Mouse (Mus musculus) forebrain, embryonic 14.5 days (tissue): ENCODE measurements around the gene Plekhh2. TPM values are rescaled to one million over a fixed set of nuclear protein-coding genes. Genes with fewer than 3 reads are reported as not detected.
A peak's percentile ranks its signal among the peaks of the same experiment; 100 is the strongest.

ENCODE experiments used
- ATAC-seq: fragments of 200-750 bp; cut with Nextera tagmentation; 2 replicates; pipeline ENCODE4 v1.8.0; 2017; ENCODE audit warnings: mild to moderate bottlenecking, moderate library complexity
- DNase-seq: peaks from one replicate; pipeline ENCODE4 v3.0.0-alpha.2; 2015; ENCODE audit warnings: low spot score
- H3K27ac ChIP-seq: fragments of 300-500 bp; sonication (generic); 2 replicates; pipeline ENCODE4 v1.5.1; 2014; ENCODE audit warnings: low read depth, mild to moderate bottlenecking, control low read depth, low read length, moderate library complexity
- H3K27me3 ChIP-seq: fragments of 300-500 bp; sonication (generic); replicated peaks from 2 replicates; pipeline ENCODE4 v1.6.1; 2014; ENCODE audit warnings: low read length, control low read depth, mixed read lengths; ENCODE audit not compliant: control insufficient read depth, insufficient read depth
- H3K36me3 ChIP-seq: fragments of 300-500 bp; sonication (generic); 2 replicates; pipeline ENCODE4 v1.6.1; 2014; ENCODE audit warnings: low read length, control low read depth; ENCODE audit not compliant: control insufficient read depth, insufficient read depth
- H3K4me1 ChIP-seq: fragments of 300-500 bp; sonication (generic); 2 replicates; pipeline ENCODE4 v1.6.1; 2014; ENCODE audit warnings: antibody characterized with exemption, low read length, control low read depth; ENCODE audit not compliant: control insufficient read depth, insufficient read depth
- H3K4me2 ChIP-seq: fragments of 300-500 bp; sonication (generic); 2 replicates; pipeline ENCODE4 v1.6.1; 2014; ENCODE audit warnings: mild to moderate bottlenecking, control low read depth, low read length
- H3K4me3 ChIP-seq: fragments of 300-500 bp; sonication (generic); 2 replicates; pipeline ENCODE4 v1.5.1; 2014; ENCODE audit warnings: low read depth, low read length, control low read depth
- H3K9ac ChIP-seq: fragments of 300-500 bp; sonication (generic); 2 replicates; pipeline ENCODE4 v1.6.1; 2014; ENCODE audit warnings: mild to moderate bottlenecking, low read length, control low read depth, moderate library complexity
- H3K9me3 ChIP-seq: fragments of 300-500 bp; sonication (generic); replicated peaks from 2 replicates; pipeline ENCODE4 v1.6.1; 2016; ENCODE audit warnings: low read length, control low read depth, mixed read lengths; ENCODE audit not compliant: control insufficient read depth
- WGBS: fragments of 180-500 bp; shearing (Covaris S2); extraction: QIAGEN DNeasy Blood & Tissue Kit; methylation state at CpG from one replicate; pipeline ENCODE4 v1.1.7; 2014; 5-methylcytosine and 5-hydroxymethylcytosine counted together
- polyA plus RNA-seq: library from polyadenylated mRNA; unstranded; fragments of >200 nt; fragmentation: Nextera tagmentation; extraction: Ambion mirVana; gene quantifications from 2 replicates; pipeline ENCODE4 v1.2.1, GENCODE M21; 2014

The Plekhh2 gene
- polyA plus RNA-seq, 1 experiment from 2014 or later, result 0.88 TPM

DNA sequence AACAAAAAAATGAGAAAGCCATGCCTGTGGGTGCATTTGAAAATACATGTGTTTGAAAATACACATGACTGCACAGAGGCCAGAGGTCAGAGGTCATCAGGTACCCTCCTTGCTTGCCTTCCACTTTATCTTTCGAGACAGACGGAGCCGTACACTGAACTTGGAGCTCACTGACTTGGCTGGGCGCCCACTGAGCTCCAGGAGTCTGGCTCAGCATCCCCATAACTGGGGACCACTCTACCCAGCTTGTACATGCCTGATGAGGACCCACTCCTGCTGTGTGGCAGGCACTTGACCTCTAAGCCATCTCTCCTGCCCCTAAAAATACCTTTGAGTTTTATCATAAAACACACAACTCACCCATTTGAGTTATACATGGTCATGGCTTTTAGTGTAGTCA lies 2.5 kb upstream of the Plekhh2 start:
- Histone ChIP-seq H3K36me3 (no peaks in the 10 kb centered on the region), H3K4me3 (no peak overlapping the region), H3K27me3 (peaks cover 10% of the 10 kb centered on the region; the same call in 1 of the 2 replicates), H3K4me1 (peaks cover 17% of the 10 kb centered on the region), H3K4me2 (no peak overlapping the region), H3K9me3 (no peaks in the 10 kb centered on the region), H3K27ac (no peak overlapping the region), H3K9ac (no peak overlapping the region)
- 48% methylated on average over 4 of the region's 4 CpGs for WGBS
- ATAC-seq, result no peak
- DNase-seq, result no peak

DNA sequence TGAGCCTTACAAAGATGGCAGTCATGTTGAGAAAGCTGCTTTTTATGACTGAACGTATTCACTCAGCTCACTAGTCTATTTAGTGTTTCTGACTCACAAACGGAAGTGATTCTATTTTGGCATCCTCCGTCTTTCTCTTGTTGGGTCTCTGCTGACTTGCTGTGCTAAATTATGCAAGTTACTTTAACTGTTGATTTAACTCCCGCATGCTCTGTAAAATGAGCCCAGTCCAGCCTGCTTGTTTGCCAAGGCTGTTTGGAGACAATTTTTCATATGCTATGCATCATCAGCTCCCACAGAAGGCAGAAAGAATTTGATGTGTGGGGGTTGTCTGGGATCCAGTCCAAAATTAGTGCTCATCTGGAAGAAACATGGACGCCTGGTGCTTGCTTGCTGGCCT lies 1.3 kb upstream of the Plekhh2 start:
- H3K4me3 ChIP-seq, result no peak overlapping the region
- peak; percentile 77 for DNase-seq
- no peaks in the 10 kb centered on the region for H3K9me3 ChIP-seq
- WGBS, result 48% methylated on average over 5 of the region's 5 CpGs
- ATAC-seq, result no peak
- no peak overlapping the region for H3K4me2 ChIP-seq
- peaks cover 10% of the 10 kb centered on the region; the same call in 1 of the 2 replicates for H3K27me3 ChIP-seq
- no peak overlapping the region for H3K9ac ChIP-seq
- H3K27ac ChIP-seq, result no peak overlapping the region
- H3K36me3 ChIP-seq, result no peaks in the 10 kb centered on the region
- H3K4me1 ChIP-seq, result peaks cover 17% of the 10 kb centered on the region

DNA sequence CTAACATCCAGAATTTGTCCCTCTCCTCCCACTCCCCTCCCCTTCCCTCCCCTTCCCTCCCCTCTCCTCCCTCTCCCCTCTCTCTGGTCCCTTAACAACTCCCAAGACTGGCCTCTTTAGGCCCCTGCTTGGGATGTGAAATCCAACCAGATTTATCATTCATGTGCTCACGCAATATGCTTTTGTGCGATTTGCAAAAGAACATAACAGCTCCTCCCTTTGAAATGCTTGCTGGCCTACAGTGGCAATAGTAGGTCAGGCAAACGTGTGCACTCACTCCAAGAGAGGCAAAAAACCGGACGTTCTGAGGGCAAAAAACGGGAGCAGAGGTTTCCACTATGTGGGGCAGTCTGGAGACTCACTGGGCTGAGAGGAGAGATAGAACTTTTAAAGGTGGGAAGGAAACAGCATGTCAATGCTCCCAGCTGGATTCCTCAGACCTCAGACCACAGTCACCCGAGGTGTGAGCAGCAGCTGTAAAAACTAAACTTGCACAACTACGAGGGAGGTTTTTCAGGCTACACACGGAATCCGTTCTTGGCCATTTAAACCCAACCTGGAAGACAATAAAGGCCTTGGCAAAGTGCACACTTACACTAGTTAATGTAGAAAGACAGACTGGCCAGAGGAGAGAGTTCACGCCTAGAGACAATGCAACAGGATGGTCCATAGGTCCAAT lies 595 bp upstream of the Plekhh2 start:
- Histone ChIP-seq H3K27ac (no peak overlapping the region), H3K36me3 (no peaks in the 10 kb centered on the region), H3K9me3 (no peaks in the 10 kb centered on the region), H3K4me3 (peak overlapping the region; percentile 66), H3K9ac (peak overlapping the region; percentile 73), H3K4me1 (peaks cover 17% of the 10 kb centered on the region), H3K4me2 (peak overlapping the region; percentile 95), H3K27me3 (peaks cover 10% of the 10 kb centered on the region; the same call in 1 of the 2 replicates)
- DNase-seq, result no peak
- ATAC-seq, result no peak; the same call in 1 of the 2 replicates
- WGBS, result 26% methylated on average over 11 of the region's 11 CpGs

DNA sequence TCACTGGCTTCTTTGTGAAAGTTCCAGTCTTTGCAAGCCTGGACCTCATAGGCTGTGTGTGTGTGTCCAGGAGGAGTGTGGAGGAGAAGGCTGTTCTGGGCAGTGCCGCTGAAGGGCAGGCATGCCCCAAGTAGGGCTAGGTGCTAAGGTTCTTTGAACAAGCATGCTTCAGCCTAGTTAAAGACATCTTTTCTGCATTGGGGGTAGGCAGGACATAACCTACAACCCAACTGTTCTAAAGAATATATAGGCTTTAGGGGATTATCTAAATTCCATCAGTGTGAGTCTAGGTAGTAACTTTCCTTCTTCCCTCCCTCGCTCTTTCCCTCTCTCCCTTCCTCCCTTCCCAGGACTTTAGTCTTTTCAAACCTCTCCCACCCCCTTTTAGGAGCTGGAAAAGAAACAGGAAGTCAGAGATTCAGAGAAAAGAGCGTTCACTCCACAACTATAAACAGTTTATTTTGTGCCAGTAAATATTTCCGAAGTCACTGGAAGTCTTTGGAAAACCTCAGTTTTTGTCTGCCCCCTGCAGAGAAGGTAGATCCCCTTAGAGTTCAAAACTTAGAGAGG lies 906 bp downstream of the Plekhh2 start:
- Histone ChIP-seq H3K9me3 (no peaks in the 10 kb centered on the region), H3K36me3 (no peaks in the 10 kb centered on the region), H3K27ac (no peak overlapping the region), H3K27me3 (peaks cover 10% of the 10 kb centered on the region; the same call in 1 of the 2 replicates), H3K4me1 (peaks cover 17% of the 10 kb centered on the region), H3K4me2 (peak overlapping the region; percentile 95), H3K4me3 (peak overlapping the region; percentile 66), H3K9ac (peak overlapping the region; percentile 73)
- DNase-seq (no peak), ATAC-seq (peak; percentile 9; the same call in 1 of the 2 replicates)
- WGBS, result 39% methylated on average over 4 of the region's 4 CpGs

DNA sequence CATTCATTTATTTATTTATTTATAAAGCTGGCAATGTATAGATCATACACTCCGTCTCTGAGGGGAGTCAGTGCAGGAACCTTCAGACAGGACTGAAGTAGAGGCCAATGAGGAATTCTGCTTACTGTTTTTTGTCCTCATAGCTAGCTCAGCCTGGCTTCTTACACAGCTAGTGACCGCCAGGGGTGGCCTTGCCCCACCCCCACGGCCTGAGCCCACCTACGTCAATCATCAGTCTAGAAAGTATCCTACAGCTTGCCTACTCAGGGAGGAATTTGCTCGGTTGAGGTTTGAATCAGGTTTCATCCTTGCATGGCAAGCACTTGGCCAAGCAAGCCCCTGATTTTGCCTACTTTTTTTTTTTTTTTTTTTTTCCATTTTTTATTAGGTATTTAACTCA lies 4.2 kb downstream of the Plekhh2 start:
- no peak overlapping the region for H3K4me2 ChIP-seq
- peaks cover 8% of the 10 kb centered on the region for H3K4me1 ChIP-seq
- DNase-seq, result no peak
- 87% methylated on average over 5 of the region's 5 CpGs for WGBS
- no peak overlapping the region for H3K4me3 ChIP-seq
- peaks cover 10% of the 10 kb centered on the region; the same call in 1 of the 2 replicates for H3K27me3 ChIP-seq
- no peaks in the 10 kb centered on the region for H3K9me3 ChIP-seq
- no peak overlapping the region for H3K9ac ChIP-seq
- ATAC-seq, result no peak
- H3K27ac ChIP-seq, result no peak overlapping the region
- no peaks in the 10 kb centered on the region for H3K36me3 ChIP-seq

DNA sequence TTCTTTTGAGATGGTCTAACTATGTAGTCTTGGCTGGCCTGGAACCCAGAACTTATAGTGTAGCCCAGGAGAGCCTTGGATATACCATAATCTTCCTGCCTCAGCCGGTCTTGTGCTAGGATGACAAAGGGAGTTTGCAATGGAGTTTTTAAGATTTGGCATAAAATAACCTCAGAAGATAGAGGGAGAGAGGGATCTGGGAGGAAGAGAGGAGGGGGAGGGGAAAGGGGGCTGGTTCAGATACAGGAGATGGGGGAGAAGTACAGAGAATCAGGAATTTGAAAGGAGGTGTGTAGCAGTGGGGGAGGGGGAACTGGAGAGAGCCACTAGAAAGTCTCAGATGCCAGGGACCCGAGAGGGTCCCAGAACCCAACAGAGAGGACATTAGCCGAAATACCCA lies 7.7 kb downstream of the Plekhh2 start:
- WGBS, result 95% methylated on average over 3 of the region's 3 CpGs

DNA sequence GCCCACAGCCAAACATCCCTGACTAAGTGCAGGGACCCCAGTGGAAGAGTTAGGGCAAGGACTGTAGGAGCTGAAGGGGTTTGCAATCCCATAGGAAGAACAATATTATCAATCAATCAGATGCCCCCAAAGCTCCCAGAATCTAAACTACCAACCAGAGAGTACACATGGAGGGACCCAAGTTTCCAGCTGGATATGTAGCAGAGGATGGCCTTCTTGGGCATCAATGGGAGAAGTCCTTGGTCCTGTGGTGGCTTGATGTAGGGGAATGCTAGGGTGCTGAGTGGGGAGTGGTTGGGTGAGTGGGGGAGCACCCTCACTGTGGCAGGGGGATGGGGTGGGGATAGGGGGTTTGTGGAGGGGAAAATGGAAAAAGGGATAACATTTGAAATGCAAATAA lies 8.4 kb downstream of the Plekhh2 start:
- DNase-seq (no peak), ATAC-seq (no peak)
- Histone ChIP-seq H3K9me3 (no peaks in the 10 kb centered on the region), H3K9ac (no peak overlapping the region), H3K27ac (no peak overlapping the region), H3K4me2 (no peak overlapping the region), H3K4me1 (no peaks in the 10 kb centered on the region), H3K36me3 (no peaks in the 10 kb centered on the region), H3K27me3 (no peaks in the 10 kb centered on the region), H3K4me3 (no peak overlapping the region)

More for the DNA sequence above, 7.7 kb downstream of the Plekhh2 start:
- no peak overlapping the region for H3K9ac ChIP-seq
- H3K9me3 ChIP-seq, result no peaks in the 10 kb centered on the region
- no peak overlapping the region for H3K4me3 ChIP-seq
- H3K27me3 ChIP-seq, result no peaks in the 10 kb centered on the region
- H3K36me3 ChIP-seq, result no peaks in the 10 kb centered on the region
- no peak overlapping the region for H3K4me2 ChIP-seq
- ATAC-seq (no peak), DNase-seq (no peak)
- H3K27ac ChIP-seq, result no peak overlapping the region
- H3K4me1 ChIP-seq, result no peaks in the 10 kb centered on the region

DNA sequence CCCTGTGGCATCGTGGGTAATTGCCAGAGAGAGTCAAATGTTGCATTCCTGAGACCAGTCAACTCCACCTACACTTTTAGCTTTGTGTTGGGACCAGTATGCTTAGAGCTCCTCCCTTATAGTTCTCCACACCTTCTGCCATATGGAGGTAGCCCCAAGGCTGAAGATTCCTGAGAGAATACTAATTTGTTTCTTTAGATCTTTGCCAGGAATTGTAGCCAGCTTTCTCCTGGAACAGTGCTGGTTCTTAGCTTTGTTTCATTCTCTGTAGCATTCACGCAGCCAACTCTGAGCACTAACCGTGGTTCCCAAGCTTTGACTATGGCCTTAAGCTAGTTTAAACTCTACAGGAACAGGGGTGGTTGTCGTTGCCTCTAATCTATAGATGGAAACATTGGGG lies 17.7 kb downstream of the Plekhh2 start:
- H3K9me3 ChIP-seq, result no peaks in the 10 kb centered on the region
- H3K4me1 ChIP-seq, result no peaks in the 10 kb centered on the region
- 83% methylated on average over 4 of the region's 4 CpGs for WGBS
- no peaks in the 10 kb centered on the region for H3K36me3 ChIP-seq
- no peak overlapping the region for H3K9ac ChIP-seq
- no peaks in the 10 kb centered on the region for H3K27me3 ChIP-seq
- no peak overlapping the region for H3K27ac ChIP-seq
- DNase-seq, result no peak
- H3K4me2 ChIP-seq, result no peak overlapping the region
- H3K4me3 ChIP-seq, result no peak overlapping the region
- ATAC-seq, result no peak

DNA sequence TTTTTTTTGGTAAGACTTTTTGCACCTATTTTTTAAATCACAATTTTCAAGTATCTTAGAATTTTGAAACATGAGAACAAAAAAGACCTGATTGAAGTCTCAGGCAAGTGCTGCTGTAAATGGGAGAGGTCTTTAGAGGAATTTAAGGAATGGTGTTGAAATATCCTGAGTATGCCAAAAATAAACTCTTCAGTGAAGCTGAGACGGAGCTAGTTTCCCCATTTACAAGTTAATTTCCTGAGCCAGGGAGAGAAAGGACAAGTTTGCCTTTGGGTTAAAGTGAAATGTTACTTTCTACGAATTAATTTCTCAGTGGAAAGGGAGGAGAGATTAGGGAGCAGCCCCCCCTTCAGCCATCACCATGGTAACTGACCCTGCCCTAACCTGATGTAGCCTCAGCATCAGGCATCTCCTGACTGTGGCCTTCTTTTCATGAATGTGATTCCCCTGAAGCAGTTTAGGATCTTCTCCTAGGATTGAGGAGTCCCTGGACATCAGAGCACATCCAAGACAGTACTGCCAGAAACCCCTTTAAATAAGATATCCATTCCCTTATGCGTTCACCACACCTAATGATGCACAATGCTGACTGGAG lies 18.6 kb downstream of the Plekhh2 start:
- Histone ChIP-seq H3K9me3 (no peaks in the 10 kb centered on the region), H3K4me1 (no peaks in the 10 kb centered on the region), H3K27me3 (no peaks in the 10 kb centered on the region), H3K4me3 (no peak overlapping the region), H3K27ac (no peak overlapping the region), H3K36me3 (no peaks in the 10 kb centered on the region), H3K9ac (no peak overlapping the region), H3K4me2 (no peak overlapping the region)
- WGBS, result 50% methylated on average over 3 of the region's 3 CpGs
- DNase-seq (no peak), ATAC-seq (no peak)
